Mouse (Mus musculus) intestine, postnatal 0 days (tissue): Measurements from ENCODE around the gene Armt1. TPM values are rescaled to one million over a fixed set of nuclear protein-coding genes. Genes with fewer than 3 reads are reported as not detected.
A peak's percentile ranks its signal among the peaks of the same experiment; 100 is the strongest.

Source experiments
- ATAC-seq: fragments of 200-750 bp; cut with Nextera tagmentation; 2 replicates; pipeline ENCODE4 v1.8.0; 2017; ENCODE audit warnings: mild to moderate bottlenecking, moderate TSS enrichment, moderate library complexity
- H3K27ac ChIP-seq: fragments of 300-500 bp; sonication (generic); 2 replicates; pipeline ENCODE4 v1.5.1; 2014; ENCODE audit warnings: mild to moderate bottlenecking, low read depth, low read length, moderate library complexity
- H3K27me3 ChIP-seq: fragments of 300-500 bp; sonication (generic); replicated peaks from 2 replicates; pipeline ENCODE4 v1.6.1; 2014; ENCODE audit warnings: low read length, mixed read lengths; ENCODE audit not compliant: control insufficient read depth, insufficient read depth
- H3K36me3 ChIP-seq: fragments of 300-500 bp; sonication (generic); 2 replicates; pipeline ENCODE4 v1.6.1; 2014; ENCODE audit warnings: mild to moderate bottlenecking, moderate library complexity; ENCODE audit not compliant: control insufficient read depth, insufficient read depth
- H3K4me1 ChIP-seq: fragments of 300-500 bp; sonication (generic); replicated peaks from 2 replicates; pipeline ENCODE4 v1.6.1; 2014; ENCODE audit warnings: antibody characterized with exemption, low read length, mixed read lengths; ENCODE audit not compliant: control insufficient read depth, insufficient read depth
- H3K4me2 ChIP-seq: fragments of 300-500 bp; sonication (generic); replicated peaks from 2 replicates; pipeline ENCODE4 v1.6.1; 2014; ENCODE audit warnings: low read depth, mild to moderate bottlenecking, moderate library complexity
- H3K4me3 ChIP-seq: fragments of 300-500 bp; sonication (generic); 2 replicates; pipeline ENCODE4 v1.5.1; 2014; ENCODE audit warnings: low read depth, low read length
- H3K9ac ChIP-seq: fragments of 300-500 bp; sonication (generic); 2 replicates; pipeline ENCODE4 v1.6.1; 2014; ENCODE audit warnings: mild to moderate bottlenecking, low read depth, low read length
- H3K9me3 ChIP-seq: fragments of 300-500 bp; sonication (generic); 2 replicates; pipeline ENCODE4 v1.6.1; 2016; ENCODE audit warnings: mixed run types; ENCODE audit not compliant: control insufficient read depth
- CTCF ChIP-seq: sonication (generic); IDR thresholded peaks from 2 replicates; pipeline ENCODE4 v1.5.1; 2016; ENCODE audit warnings: low read depth, mild to moderate bottlenecking, control low read depth, antibody characterized with exemption, moderate library complexity
- WGBS: fragments of 180-500 bp; shearing (Covaris S2); extraction: QIAGEN DNeasy Blood & Tissue Kit; methylation state at CpG from one replicate; pipeline ENCODE4 v1.1.7; 2014; 5-methylcytosine and 5-hydroxymethylcytosine counted together
- polyA plus RNA-seq: library from polyadenylated mRNA; unstranded; fragments of >200 nt; fragmentation: Nextera tagmentation; extraction: Ambion mirVana; gene quantifications from 2 replicates; pipeline ENCODE4 v1.2.1, GENCODE M21; 2015

Gene Armt1
- 9.5 and 10.3 TPM in 2 replicates for polyA plus RNA-seq

- no peak for TF ChIP-seq CTCF
Observed at GRCm38 (mm10) chr10:4432123-4432931, at the start of gene Armt1, which contains the start of gene Rmnd1. Gene Armt1, plus strand, starts transcription at chr10:4432467. Gene Rmnd1, minus strand, starts transcription at chr10:4432388.

GRCm38 (mm10) chr10:4384244-4384643 is 48.0 kb upstream of the Armt1 start:
- Histone ChIP-seq H3K36me3 (no peaks in the 10 kb centered on the region), H3K4me3 (no peak overlapping the region), H3K27me3 (no peaks in the 10 kb centered on the region), H3K27ac (no peak overlapping the region), H3K4me2 (no peak overlapping the region), H3K4me1 (no peaks in the 10 kb centered on the region; the same call in 1 of the 2 replicates), H3K9me3 (no peaks in the 10 kb centered on the region), H3K9ac (no peak overlapping the region)
- TF ChIP-seq CTCF: no peak
- ATAC-seq: no peak
- WGBS: 91% methylated on average over 7 of the region's 7 CpGs

More at GRCm38 (mm10) chr10:4432123-4432931, at the start of gene Armt1, which contains the start of gene Rmnd1:
- WGBS: under 1% methylated on average over 65 of the region's 75 CpGs
- Histone ChIP-seq H3K27ac (peak within 1 kb of the TSS; percentile 91), H3K9ac (peak within 1 kb of the TSS; percentile 73), H3K4me1 (no peaks in the 10 kb centered on the region), H3K9me3 (no peaks in the 10 kb centered on the region), H3K27me3 (no peaks in the 10 kb centered on the region), H3K36me3 (peaks cover 11% of the 10 kb centered on the region; the same call in 1 of the 2 replicates), H3K4me2 (peak within 1 kb of the TSS; percentile 61), H3K4me3 (peak within 1 kb of the TSS; percentile 68)
- peak; percentile 98 for ATAC-seq

- H3K4me1 ChIP-seq: peaks cover 9% of the 10 kb centered on the region
Observed at GRCm38 (mm10) chr10:4386609-4387591, 45.4 kb upstream of the Armt1 start.

GRCm38 (mm10) chr10:4387701-4388383 is 44.4 kb upstream of the Armt1 start, which contains the start of gene Zbtb2:
Gene Zbtb2, minus strand, starts transcription at chr10:4388108.
- no peak for TF ChIP-seq CTCF
- Histone ChIP-seq H3K4me3 (peak within 1 kb of the TSS; percentile 98), H3K27ac (peak within 1 kb of the TSS; percentile 100), H3K9me3 (no peaks in the 10 kb centered on the region), H3K27me3 (no peaks in the 10 kb centered on the region), H3K4me1 (peaks cover 10% of the 10 kb centered on the region), H3K4me2 (peak within 1 kb of the TSS; percentile 81), H3K36me3 (no peaks in the 10 kb centered on the region), H3K9ac (peak within 1 kb of the TSS; percentile 99)
- WGBS: under 1% methylated on average over 48 of the region's 87 CpGs
- 0 out of 2 replicates have a peak, but pooled peaks have one; percentile 1 for ATAC-seq

More at GRCm38 (mm10) chr10:4386609-4387591, 45.4 kb upstream of the Armt1 start:
- peak; percentile 95 for ATAC-seq
- H3K9ac ChIP-seq: peak overlapping the region; percentile 99
- H3K4me3 ChIP-seq: peak overlapping the region; percentile 98
- no peaks in the 10 kb centered on the region for H3K27me3 ChIP-seq
- peak overlapping the region; percentile 100 for H3K27ac ChIP-seq
- no peaks in the 10 kb centered on the region for H3K36me3 ChIP-seq
- no peaks in the 10 kb centered on the region for H3K9me3 ChIP-seq
- WGBS: under 1% methylated on average over 97 of the region's 133 CpGs
- peak overlapping the region; percentile 81 for H3K4me2 ChIP-seq
- TF ChIP-seq CTCF: peak; percentile 29; the same call in 1 of the 2 replicates

- Histone ChIP-seq H3K9ac (peak overlapping the region; percentile 99), H3K4me3 (peak overlapping the region; percentile 98), H3K4me2 (peak overlapping the region; percentile 81), H3K27ac (peak overlapping the region; percentile 100), H3K4me1 (peaks cover 10% of the 10 kb centered on the region), H3K27me3 (no peaks in the 10 kb centered on the region), H3K36me3 (no peaks in the 10 kb centered on the region), H3K9me3 (no peaks in the 10 kb centered on the region)
- no peak for TF ChIP-seq CTCF
- under 1% methylated on average over 19 of the region's 19 CpGs for WGBS
- no peak for ATAC-seq
Observed at GRCm38 (mm10) chr10:4388384-4388745, 43.9 kb upstream of the Armt1 start.
